Mouse (Mus musculus): ENCODE measurements around the gene Olfr1381. TPM values are rescaled to one million over a fixed set of nuclear protein-coding genes. Genes with fewer than 3 reads are reported as not detected.
"Not testable (repeated sequence)": the region's sequence is repeated elsewhere in the genome, so short reads cannot be mapped to it uniquely, and the experiment has no call there.

Gene Olfr1381
- not detected for total RNA-seq (2022)

- not testable (repeated sequence) for DNase-seq
Observed at GRCm38 (mm10) chr11:49543149-49543548, at the start of gene Olfr1381. Gene Olfr1381 (plus strand): TSS chr11:49543449.

- DNase-seq = no peak
Observed at GRCm38 (mm10) chr11:49518086-49518485, 25.2 kb upstream of the Olfr1381 start.

- DNase-seq = no peak
Observed at GRCm38 (mm10) chr11:49519348-49519747, 23.9 kb upstream of the Olfr1381 start, which contains the start of gene Olfr1383. Gene Olfr1383 (plus strand): TSS chr11:49519648.

GRCm38 (mm10) chr11:49527947-49528346 lies 15.3 kb upstream of the Olfr1381 start, which contains the start of gene Olfr1382:
Gene Olfr1382 (plus strand): TSS chr11:49528247.
- no peak for DNase-seq

DNA sequence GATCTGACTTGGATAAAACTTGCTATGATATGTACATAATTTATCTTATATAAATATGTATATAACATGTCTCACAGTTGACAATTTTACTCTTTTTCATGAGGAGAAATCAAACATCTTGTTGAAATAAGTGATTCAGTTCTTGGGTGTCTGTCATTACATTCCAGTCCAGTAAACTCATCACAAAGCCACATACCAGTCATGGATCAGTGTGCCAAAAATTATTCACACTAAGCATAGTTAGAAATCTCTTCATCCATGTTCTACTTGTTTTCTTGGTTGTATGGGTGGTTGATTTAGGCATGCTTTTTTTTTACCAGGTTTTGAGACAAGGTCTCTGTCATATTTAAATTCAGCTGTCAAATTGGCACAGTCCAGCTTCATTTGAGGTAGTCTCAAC lies 10.5 kb upstream of the Olfr1381 start:
- no peak for DNase-seq

DNA sequence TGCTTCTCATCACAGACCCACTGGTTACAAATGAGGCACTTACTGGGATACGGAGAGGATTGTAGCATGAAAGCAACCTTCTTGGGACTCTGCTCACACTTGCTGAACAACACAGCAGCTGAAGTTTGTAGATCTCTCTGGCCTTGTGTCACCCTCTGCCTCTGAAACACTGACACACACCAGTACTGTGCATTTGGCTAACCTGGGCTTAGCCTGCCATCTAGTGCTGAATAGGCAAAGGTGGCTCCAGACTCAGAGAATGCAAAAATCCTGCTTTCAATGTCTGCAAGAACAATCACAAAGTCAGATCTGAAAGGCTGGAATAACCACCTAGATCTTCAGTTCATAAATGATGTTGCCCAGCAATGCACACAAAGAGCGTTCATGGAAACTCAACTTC lies 6.6 kb upstream of the Olfr1381 start:
- not testable (repeated sequence) for DNase-seq

DNA sequence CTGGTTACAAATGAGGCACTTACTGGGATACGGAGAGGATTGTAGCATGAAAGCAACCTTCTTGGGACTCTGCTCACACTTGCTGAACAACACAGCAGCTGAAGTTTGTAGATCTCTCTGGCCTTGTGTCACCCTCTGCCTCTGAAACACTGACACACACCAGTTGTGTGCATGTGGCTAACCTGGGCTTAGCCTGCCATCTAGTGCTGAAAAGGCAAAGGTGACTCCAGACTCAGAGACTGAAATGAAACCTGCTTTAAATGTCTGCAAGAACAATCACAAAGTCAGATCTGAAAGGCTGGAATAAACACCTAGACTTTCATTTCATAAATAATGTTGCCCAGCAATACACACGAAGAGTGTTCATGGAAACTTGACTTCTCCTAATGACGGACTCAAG lies 10.8 kb downstream of the Olfr1381 start:
- DNase-seq = not testable (repeated sequence)

DNA sequence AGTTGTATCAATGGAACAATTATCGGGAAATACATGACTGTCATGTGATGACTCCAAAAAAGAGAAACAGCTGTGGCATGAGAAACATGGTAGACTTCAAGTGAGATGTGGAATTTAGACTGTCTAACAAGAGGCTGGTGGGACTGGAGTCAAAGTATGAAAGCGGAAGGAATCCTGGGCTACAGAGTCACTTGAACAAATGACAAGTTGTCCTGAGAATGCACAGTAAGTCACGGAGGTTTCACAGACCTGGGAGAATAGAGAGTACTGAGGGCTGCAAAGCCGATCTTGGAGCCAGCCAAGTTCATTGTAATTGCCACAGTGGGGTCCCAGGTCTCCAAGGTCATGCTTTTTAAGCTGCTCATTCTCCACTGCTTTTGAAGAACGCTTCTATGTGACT lies 13.3 kb downstream of the Olfr1381 start, which contains the start of gene Olfr1380:
Gene Olfr1380 (plus strand): TSS at position 301 of the 400 bp plus-strand sequence.
- not testable (repeated sequence) for DNase-seq

GRCm38 (mm10) chr11:49575054-49575453 lies 31.8 kb downstream of the Olfr1381 start:
- not testable (repeated sequence) for DNase-seq

GRCm38 (mm10) chr11:49580452-49580851 lies 37.2 kb downstream of the Olfr1381 start:
- DNase-seq = not testable (repeated sequence)

DNA sequence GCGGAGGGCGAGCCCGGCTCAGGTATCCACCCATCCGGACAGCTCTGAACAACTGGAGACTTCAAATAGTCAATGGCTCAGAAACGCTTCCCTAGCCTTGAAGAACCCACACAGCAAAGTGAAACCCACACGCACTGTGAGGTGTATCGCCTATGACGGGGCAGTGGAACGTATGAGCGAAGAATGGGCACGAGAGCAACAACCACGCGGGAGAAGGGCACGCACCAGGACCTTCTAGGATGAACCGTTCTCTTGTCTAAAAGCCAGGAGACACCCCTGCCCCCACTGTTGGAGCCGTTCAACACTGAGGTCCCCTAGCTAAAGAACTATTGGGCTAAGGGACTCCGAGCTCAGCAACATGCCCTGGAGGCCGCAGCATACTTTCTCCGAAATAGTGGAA lies 47.0 kb downstream of the Olfr1381 start:
- DNase-seq = no peak

- DNase-seq = not testable (repeated sequence)
Observed at GRCm38 (mm10) chr11:49597149-49597548, 53.9 kb downstream of the Olfr1381 start.

Other genes with a start within 250 kb of the Olfr1381 start
- gene Olfr10, start 238.7 kb upstream of the Olfr1381 start, total RNA-seq (2022) = not detected
- gene Olfr1391, start 220.7 kb upstream of the Olfr1381 start, total RNA-seq (2022) = not detected
- not detected for gene Olfr1390, start 208.3 kb upstream of the Olfr1381 start, total RNA-seq (2022)
- gene Olfr1389, start 120.4 kb upstream of the Olfr1381 start, total RNA-seq (2022) = not detected
- gene Olfr1388, start 106.8 kb upstream of the Olfr1381 start, total RNA-seq (2022) = under 1 TPM in 3 of 4 experiments, not detected in 1; 0.08 to 0.34 (median 0.17) TPM
- not detected for gene Olfr1387, start 88.1 kb upstream of the Olfr1381 start, total RNA-seq (2022)
- gene Olfr1386, start 78.4 kb upstream of the Olfr1381 start, total RNA-seq (2022) = not detected
- gene Olfr1385, start 54.4 kb upstream of the Olfr1381 start, total RNA-seq (2022) = under 1 TPM in 1 of 4 experiments, not detected in 3; 0.22 TPM
- 1 to 10 TPM in 1 of 4 experiments, under 1 TPM in 1, not detected in 2; 0.32 to 1.2 TPM for gene Olfr1384, start 36.7 kb upstream of the Olfr1381 start, total RNA-seq (2022)
- 1 to 10 TPM in 3 of 4 experiments, under 1 TPM in 1; 0.81 to 2.8 (median 1.1) TPM for gene Olfr1383, start 23.8 kb upstream of the Olfr1381 start, total RNA-seq (2022)
- not detected for gene Olfr1382, start 15.2 kb upstream of the Olfr1381 start, total RNA-seq (2022)
- not detected for gene Olfr1380, start 13.4 kb downstream of the Olfr1381 start, total RNA-seq (2022)
- gene Flt4, start 65.8 kb downstream of the Olfr1381 start, total RNA-seq (2022) = 10 to 100 TPM; 19.3 to 29.5 (median 23.4) TPM
- not detected for gene Scgb3a1, start 120.2 kb downstream of the Olfr1381 start, total RNA-seq (2022)
- gene Cnot6, start 169.3 kb downstream of the Olfr1381 start, total RNA-seq (2022) = 10 to 100 TPM; 44.0 to 63.2 (median 51.9) TPM

Measured in adrenal gland, adult 8-10 months (tissue).